Mouse (Mus musculus) adrenal gland, adult (tissue): Measurements from ENCODE around the gene Nkain4.
A peak's percentile ranks its signal among the peaks of the same experiment; 100 is the strongest.

Source experiments
- DNase-seq, 2 experiments: peaks; one replicate each; pipeline ENCODE4 v3.0.0; 2022 to 2023; ENCODE audit warnings: low spot score in 1 of 2; ENCODE audit not compliant: inconsistent age in 2 of 2

Nkain4 gene

DNA sequence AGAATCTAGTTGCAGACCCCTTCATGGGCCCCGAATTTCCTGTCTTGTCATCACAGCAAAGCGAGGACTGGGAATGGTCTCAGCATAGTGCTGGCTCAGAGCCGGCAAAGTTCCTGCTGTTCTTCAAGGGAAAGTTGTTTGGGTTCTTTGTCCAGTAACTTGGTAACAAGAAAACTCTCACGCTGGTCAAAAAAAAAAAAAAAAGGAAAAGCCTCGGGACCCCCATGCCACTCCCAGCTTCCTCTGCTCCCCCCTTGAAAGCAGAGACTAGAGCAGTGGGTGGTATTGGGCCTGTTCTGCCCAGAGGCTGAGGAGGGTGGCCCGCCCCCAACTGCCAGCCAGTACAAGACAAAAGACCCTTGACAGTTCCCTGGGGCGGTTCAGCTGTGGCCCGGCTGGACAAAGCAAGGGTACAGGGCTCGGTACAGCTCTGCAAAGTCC is 1.7 kb downstream of the Nkain4 start:
- DNase-seq = no peak

GRCm38 (mm10) chr2:180949947-180950346 is 4.6 kb downstream of the Nkain4 start:
- DNase-seq = no peak

GRCm38 (mm10) chr2:180941869-180942268 is 12.6 kb downstream of the Nkain4 start:
- no peak for DNase-seq

GRCm38 (mm10) chr2:180940187-180940586 is 14.3 kb downstream of the Nkain4 start:
- DNase-seq = no peak

DNA sequence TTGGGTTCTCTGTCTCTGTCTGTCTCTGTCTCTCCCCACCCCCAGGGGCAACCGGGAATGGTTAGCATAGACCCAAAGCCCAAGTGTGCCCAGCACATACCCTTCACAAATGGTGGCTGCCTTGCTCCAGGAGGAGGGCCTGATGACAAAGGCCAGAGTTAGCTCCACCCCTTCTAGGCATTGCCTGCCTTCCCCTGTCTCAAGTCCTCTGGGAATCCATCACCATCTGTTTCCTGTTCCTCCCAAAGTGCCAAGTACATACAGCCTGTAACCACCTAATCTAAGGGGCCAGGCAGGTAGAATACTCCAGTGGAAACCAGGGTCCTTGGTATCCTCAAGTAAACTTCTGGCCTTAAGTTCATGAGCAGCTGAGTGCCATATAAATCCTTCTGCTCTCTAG is 22.1 kb downstream of the Nkain4 start:
- DNase-seq = no peak

GRCm38 (mm10) chr2:180928723-180929122 is 25.8 kb downstream of the Nkain4 start, which contains the start of gene Birc7:
Birc7 (plus strand) TSS chr2:180929023.
- no peak for DNase-seq

GRCm38 (mm10) chr2:180925176-180925575 is 29.3 kb downstream of the Nkain4 start:
- peak; percentile 69 to 92 for DNase-seq

DNA sequence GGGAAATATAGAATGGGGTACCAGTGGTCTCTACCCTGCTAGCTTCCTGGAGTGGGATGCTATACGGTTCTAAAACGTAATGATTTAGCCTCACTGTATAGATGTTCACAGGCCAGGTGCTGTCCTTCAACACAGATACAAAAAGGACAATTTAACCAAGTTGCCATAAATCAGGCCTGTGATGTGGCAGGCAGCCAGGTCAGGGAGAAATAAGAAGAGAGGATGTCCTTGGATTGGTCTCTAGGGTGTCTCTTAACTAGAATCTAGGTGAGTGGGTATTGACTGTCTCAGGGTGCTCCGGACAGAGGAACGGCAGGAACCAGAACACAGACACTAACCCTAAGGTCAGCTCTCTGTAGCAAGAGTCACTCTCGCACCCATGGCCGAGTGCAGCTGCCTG is 31.8 kb downstream of the Nkain4 start:
- DNase-seq = peak; percentile 51 to 67

- DNase-seq = peak; percentile 98 to 99
These were observed 33.6 kb downstream of the Nkain4 start, which contains the start of gene Ythdf1 for GRCm38 (mm10) chr2:180920810-180921400. Ythdf1 (minus strand) TSS chr2:180920949.

GRCm38 (mm10) chr2:180919913-180920809 is 34.3 kb downstream of the Nkain4 start:
- no peak for DNase-seq

DNA sequence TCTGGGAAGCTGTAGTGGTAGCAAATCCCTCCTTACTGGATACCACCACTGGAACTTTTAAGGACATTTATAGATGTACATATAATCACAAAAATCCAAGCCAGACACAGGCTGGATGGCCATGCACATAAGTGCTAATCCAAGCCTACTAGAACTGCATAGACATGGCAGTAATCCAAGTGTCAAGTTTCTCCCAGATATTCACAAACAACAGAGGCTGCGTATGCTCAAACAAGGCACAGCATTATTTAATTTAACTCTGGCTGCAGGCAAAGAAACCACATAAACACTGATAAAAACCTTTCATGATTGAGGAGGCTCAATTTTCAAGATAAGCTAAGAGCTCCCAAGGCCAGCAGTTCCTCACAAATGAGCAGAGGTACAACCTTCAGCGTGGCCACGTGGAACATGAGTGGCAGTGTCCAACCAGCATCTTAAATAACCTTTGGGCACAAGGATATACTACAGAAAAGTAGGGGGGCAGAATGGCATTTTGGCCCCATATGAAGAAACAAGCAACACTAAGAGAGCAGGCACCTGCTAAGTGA is 38.5 kb downstream of the Nkain4 start:
- DNase-seq = peak; percentile 47 to 73

- no peak for DNase-seq
These were observed 43.6 kb downstream of the Nkain4 start for GRCm38 (mm10) chr2:180910928-180911327.

DNA sequence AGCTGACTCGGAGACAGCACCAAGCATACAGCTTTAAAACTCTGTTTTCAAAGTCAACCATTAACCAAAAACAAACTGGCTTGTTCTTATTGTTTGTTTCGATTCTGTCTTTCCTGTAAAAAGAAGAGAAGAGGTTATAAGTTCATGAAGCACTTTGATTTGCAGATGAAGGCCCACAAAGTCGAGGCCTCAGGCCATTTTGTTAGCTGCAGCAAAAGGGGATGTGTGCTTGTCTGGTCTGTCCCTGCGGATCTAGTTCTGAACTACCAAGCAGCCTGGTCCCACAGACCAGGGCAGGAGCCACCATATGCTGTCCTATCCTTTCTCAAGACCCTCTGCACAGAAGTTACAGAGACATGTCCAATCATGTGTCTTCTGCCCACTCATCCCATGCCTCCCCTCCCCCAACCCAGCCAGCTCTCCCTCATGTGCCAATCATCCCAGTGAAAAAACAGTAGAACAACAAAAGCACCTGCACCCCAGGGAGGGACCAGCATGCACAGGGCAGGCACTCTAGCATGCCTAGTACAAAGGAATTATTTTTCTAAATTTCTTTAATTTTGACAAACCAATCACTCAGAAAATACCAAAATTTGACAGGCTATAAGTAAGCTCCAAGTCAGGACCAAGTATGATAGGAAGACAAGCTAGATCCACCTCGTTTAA is 48.8 kb downstream of the Nkain4 start:
- DNase-seq = no peak

DNA sequence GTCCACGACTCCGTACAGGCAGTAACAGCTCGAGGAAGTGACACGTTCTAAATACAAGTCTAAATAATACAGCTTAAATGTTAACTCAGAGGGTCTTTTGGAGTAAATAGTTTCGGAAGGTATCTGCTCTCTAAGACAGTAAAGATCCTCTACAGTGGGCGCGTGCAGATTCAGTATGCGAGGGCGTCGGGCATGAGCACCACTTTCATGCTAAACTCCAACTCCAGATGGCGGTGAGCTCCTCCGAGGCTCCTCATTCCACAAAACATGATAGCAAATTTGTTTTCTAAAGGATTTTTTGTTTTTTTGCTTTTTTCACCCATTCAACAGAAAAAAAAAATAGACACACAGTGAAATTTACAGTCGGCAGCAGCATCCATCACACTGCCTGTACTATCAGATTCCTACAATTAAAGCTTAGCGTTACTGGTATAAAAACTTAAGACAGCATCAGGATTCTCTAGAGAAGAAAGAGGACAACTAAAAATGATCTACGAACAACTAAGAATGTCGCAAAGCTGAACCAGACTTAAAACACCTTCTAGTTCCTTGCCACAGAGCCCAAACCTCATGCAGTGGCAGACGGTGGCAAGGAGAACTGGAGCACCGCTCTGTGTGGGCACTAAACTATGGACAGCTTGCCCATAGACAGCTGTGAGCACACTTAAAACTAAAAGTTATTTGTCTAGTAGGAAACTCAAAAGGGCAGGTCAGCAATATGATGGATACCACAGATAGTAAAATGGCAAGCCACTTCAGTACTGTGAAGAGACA is 49.9 kb downstream of the Nkain4 start:
- no peak for DNase-seq

GRCm38 (mm10) chr2:180902086-180902485 is 52.4 kb downstream of the Nkain4 start:
- no peak for DNase-seq

- DNase-seq = no peak
These were observed 56.6 kb downstream of the Nkain4 start for GRCm38 (mm10) chr2:180897857-180898256.

DNA sequence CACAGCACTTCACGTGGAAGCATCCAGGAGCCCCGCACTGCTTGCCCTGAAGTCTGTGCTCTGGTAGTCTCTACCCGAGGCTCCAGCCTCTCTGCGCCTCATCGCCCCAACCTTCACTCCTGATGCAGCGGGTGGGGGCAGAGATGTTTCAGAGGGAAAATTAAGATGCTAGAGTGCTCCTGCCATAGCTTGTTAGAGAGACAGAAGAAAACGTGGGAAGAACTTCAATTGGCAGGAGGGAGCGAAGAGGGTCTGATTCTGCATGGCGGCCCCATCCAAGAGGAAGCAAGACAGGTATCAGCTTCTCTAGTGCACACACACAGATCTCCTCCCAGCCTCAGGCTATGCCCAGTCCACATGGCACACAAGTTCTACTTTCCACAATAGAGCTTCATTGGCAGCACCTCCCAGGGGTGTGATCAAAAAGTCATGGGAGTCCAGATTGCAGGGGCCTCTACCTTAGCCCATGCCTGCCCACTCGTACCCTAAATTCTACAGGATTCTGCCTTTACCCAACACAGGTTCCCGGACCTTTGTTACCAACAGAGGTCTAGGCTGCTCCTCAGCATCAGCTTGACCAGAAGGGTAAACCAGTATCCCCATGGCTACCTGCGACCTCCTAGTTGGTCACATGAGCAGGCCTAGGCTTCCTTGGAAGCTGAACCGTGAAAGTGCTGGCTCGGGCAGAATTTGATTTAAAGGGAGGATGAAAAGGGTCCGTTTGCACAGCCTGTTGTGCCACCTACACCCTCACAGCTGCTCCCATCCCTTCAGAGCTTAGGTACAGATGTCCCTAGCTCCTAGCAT is 57.5 kb downstream of the Nkain4 start:
- no peak for DNase-seq

GRCm38 (mm10) chr2:180895837-180896525 is 58.5 kb downstream of the Nkain4 start:
- no peak for DNase-seq

DNA sequence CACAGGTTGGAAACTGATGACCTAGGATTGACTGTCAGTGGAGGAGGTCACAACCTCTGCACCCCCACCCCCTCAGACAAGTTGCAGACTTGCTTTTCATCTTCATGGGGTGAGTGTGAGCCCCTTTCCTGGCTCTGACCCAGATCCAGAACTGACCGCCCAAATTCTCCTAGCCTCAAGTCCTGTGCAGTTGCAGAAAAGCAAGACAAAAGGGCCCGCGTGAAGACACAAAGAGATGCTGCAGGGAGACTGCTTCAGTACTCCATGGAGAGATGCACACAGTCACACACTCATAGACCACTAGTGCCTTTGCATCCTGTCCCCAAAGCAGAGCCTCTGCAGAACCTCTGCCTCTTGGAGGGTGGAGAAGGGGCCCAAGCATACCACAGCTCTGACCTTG is 59.2 kb downstream of the Nkain4 start:
- DNase-seq = no peak
